Mouse (Mus musculus): ENCODE measurements around the gene Serpinb1c.

DNA sequence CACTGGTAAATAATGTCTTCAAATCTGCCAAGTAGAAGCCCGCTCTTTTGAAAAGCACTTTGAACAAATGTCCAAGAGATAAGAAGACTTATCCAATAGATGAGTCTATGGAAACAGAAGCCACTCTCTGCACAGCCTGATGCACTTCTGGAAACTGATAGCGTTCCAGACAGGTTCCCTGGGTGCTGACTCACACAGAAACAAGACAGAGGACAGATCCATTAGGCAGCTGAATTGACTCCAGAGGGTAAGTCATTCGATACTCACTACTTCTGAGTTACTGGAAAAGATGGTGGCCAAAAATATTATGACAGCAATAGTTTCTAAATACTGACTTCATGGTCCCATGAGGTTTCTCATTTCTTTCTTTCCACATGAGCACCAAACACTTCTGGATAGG lies 37.2 kb downstream of the Serpinb1c start:
- no peak for TF ChIP-seq ZC3H11A (IDR thresholded peaks at IDR 0.05; ENCODE audit: borderline replicate concordance, low read depth, low read length)
- no peak for TF ChIP-seq ZNF384 (IDR thresholded peaks at IDR 0.05; ENCODE audit: low read depth, low read length)

Data from ES-E14 (cell line).